Mouse (Mus musculus) lung, adult 2 months (tissue): ENCODE measurements around the gene Ripor2.

Experiments
- CTCF ChIP-seq: fragments of 200-500 bp; IDR thresholded peaks from 2 replicates; pipeline ENCODE4 v1.5.1; 2011; ENCODE audit warnings: mild to moderate bottlenecking, low read length, control low read depth; ENCODE audit not compliant: insufficient read depth
- POLR2A ChIP-seq: fragments of 200-500 bp; IDR thresholded peaks from 2 replicates; pipeline ENCODE4 v1.6.1; 2011; ENCODE audit warnings: low read depth, mild to moderate bottlenecking, control low read depth, low read length, borderline replicate concordance; ENCODE audit errors: extremely low read depth

- TF ChIP-seq CTCF (no peak), POLR2A (no peak)
Measured at GRCm38 (mm10) chr13:24564706-24565105, 17.3 kb upstream of the Ripor2 start.
